Mouse (Mus musculus) heart, adult 10 weeks (tissue): Measurements from ENCODE around the gene Ncf2. TPM values are rescaled to one million over a fixed set of nuclear protein-coding genes. Genes with fewer than 3 reads are reported as not detected.

ENCODE experiments used
- polyA plus RNA-seq: library from polyadenylated mRNA; stranded (reverse); fragments of 350-450 nt; fragmentation: Illumina TruSeq; extraction: RNeasy Lipid Tissue Mini Kit (QIAGEN cat#74804); gene quantifications from one replicate; pipeline ENCODE4 v1.2.3, GENCODE M21; 2014; ENCODE audit warnings: low read depth, low replicate concordance

Gene Ncf2
- 3.6 TPM for polyA plus RNA-seq

GRCm38 (mm10) chr1:152799897-152800296, at the start of gene Ncf2:
Ncf2 (plus strand) TSS chr1:152800194.

GRCm38 (mm10) chr1:152750312-152750965, 49.6 kb upstream of the Ncf2 start, which contains the start of gene Apobec4:
Apobec4 (plus strand) TSS chr1:152750551.

GRCm38 (mm10) chr1:152766032-152766772, 33.8 kb upstream of the Ncf2 start, which contains the start of the genes Rgl1 and Arpc5:
Rgl1 (minus strand) TSS chr1:152766351.
Arpc5 (plus strand) TSS chr1:152766542.

Other genes with a start within 250 kb of the Ncf2 start
- gene Apobec4, start 49.6 kb upstream of the Ncf2 start, polyA plus RNA-seq, result not detected
- gene Rgl1, start 33.8 kb upstream of the Ncf2 start, polyA plus RNA-seq, result 19.1 TPM
- gene Arpc5, start 33.7 kb upstream of the Ncf2 start, polyA plus RNA-seq, result 37.6 TPM
- 36.3 TPM for gene Smg7, start 102.5 kb downstream of the Ncf2 start, polyA plus RNA-seq
- gene Nmnat2, start 154.8 kb downstream of the Ncf2 start, polyA plus RNA-seq, result 0.18 TPM